ENCODE assay signal across 7 mouse cellular contexts in genomic region chr17:7827586-7827985, GRCm38 (mm10). TPM values are rescaled to one million over a fixed set of nuclear protein-coding genes. Genes with fewer than 3 reads are reported as not detected.
A peak's percentile ranks its signal among the peaks of the same experiment; 100 is the strongest.
DNase-seq lines count a peak whose midpoint lies in the region; ATAC-seq lines count a peak whose summit lies in the region.

No protein-coding gene starts in this region.

- H3K4me2 ChIP-seq in embryonic facial prominence, embryonic 15.5 days (replicated peaks) = peak overlapping the region; percentile 97

- peaks cover 22% of the 10 kb centered on the region for H3K4me1 ChIP-seq in embryonic facial prominence, embryonic 15.5 days

- peaks cover 37% of the 10 kb centered on the region for H3K27me3 ChIP-seq in embryonic facial prominence, embryonic 15.5 days

- peak; percentile 31 for DNase-seq in lung, postnatal 10 days
- DNase-seq in lung, postnatal 36 days = no peak
- peak; percentile 40 to 52 for DNase-seq in heart, postnatal 10 days
- peak; percentile 13 for DNase-seq in mesoderm, embryonic 11.5 days (ENCODE audit: low read depth, low spot score)
- no peak for DNase-seq in urinary bladder, adult 18-20 months (ENCODE audit: low spot score in 2 of 2)

- H3K9ac ChIP-seq in embryonic facial prominence, embryonic 15.5 days = no peak overlapping the region

- H3K27ac ChIP-seq in embryonic facial prominence, embryonic 15.5 days (replicated peaks) = no peak overlapping the region

- H3K4me3 ChIP-seq in embryonic facial prominence, embryonic 15.5 days (replicated peaks) = peak overlapping the region; percentile 57

- no peaks in the 10 kb centered on the region for H3K9me3 ChIP-seq in embryonic facial prominence, embryonic 15.5 days (replicated peaks)

- no peak for ATAC-seq in embryonic facial prominence, embryonic 15.5 days (ENCODE audit: insufficient number of reproducible peaks, low FRiP score, low TSS enrichment, low read depth)
- no peak for ATAC-seq in erythroid progenitor cell, adult 5-6 weeks (replicated peaks; ENCODE audit: low FRiP score, poor library complexity, severe bottlenecking)

- no peaks in the 10 kb centered on the region for H3K36me3 ChIP-seq in embryonic facial prominence, embryonic 15.5 days

- intact Hi-C loops in heart, postnatal 10 days (cut with DNase I) = no loop called here

- 11% methylated on average over 16 of the region's 16 CpGs for WGBS in embryonic facial prominence, embryonic 15.5 days

RNA-seq across cellular contexts. Expression of gene Fndc1, which starts 0.5 kb away (rescaled TPM):
- polyA plus RNA-seq in embryonic facial prominence, embryonic 15.5 days (2015; fragmentation: Nextera tagmentation; extraction: Ambion mirVana) = 51.6 and 54.8 TPM in 2 replicates
- total RNA-seq in heart, postnatal 10 days (2021) = 100 to 1,000 TPM in 1 of 2 experiments, 10 to 100 TPM in 1; 99.0 to 108 TPM
- total RNA-seq in erythroid progenitor cell, adult 5-6 weeks (2015; ENCODE audit: low replicate concordance) = not detected in 2 replicates
- total RNA-seq in erythroid progenitor cell, adult 5-6 weeks (2017; ENCODE audit: low replicate concordance) = not detected in 2 replicates

Comparison
In these comparisons a context has a peak if more than half of its experiments do, and no peak if none do; other contexts are left out.
1. DNase-seq: peak in lung, postnatal 10 days (single experiment), heart, postnatal 10 days (2 of 2) and mesoderm, embryonic 11.5 days (single experiment); none in lung, postnatal 36 days (single experiment) and urinary bladder, adult 18-20 months (0 of 2).
2. RNA of gene Fndc1, which starts 0.5 kb away (total RNA-seq): 99.0 to 108 TPM in heart, postnatal 10 days; not detected in erythroid progenitor cell, adult 5-6 weeks; every median in the first group is over 100 times any median in the second.